Mouse (Mus musculus): ENCODE results near the gene Zfp148. TPM values are rescaled to one million over a fixed set of nuclear protein-coding genes. Genes with fewer than 3 reads are reported as not detected.
"Not testable (repeated sequence)": the region's sequence is repeated elsewhere in the genome, so short reads cannot be mapped to it uniquely, and the experiment has no call there.

Zfp148 gene
- 44.7 and 45.2 TPM in 2 replicates for polyA plus RNA-seq (2016; fragmentation: Nextera tagmentation; extraction: Ambion mirVana)

GRCm38 (mm10) chr16:33379944-33380881 is at the start of gene Zfp148:
Zfp148 (plus strand) TSS chr16:33380836.
- H3K9me3 ChIP-seq; H3K27me3 ChIP-seq (ENCODE audit: poor library complexity, severe bottlenecking): not testable (repeated sequence)
- 3% methylated on average over 50 of the region's 50 CpGs for WGBS
- peak; percentile 90 for DNase-seq (ENCODE audit: extremely low spot score, low spot score)
- Histone ChIP-seq H3K4me1 (peaks cover 25% of the 10 kb centered on the region), H3K36me3 (replicated peaks) (peaks cover 17% of the 10 kb centered on the region), H3K27ac (peak within 1 kb of the TSS; percentile 98), H3K4me3 (peak within 1 kb of the TSS; percentile 93)

DNA sequence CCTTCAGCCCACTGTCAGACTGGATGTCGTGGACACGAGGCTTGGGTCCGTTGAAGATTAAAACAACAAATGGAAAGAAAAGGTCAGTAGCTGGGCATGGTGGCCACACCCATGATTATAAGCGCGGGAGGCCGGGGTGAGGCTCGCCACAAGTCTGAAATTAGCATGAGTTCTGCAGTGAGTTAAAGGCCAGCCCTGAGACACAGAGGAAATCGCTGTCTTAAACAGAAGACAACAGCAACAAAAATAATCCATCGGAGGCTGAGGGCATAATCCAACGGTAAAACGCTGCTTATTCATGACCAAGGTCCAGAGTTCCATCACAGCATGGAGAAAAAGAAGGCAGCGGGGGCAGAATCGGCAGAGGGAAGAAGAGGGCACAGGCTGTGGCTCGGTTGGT is 47.6 kb upstream of the Zfp148 start:
- 87% methylated on average over 14 of the region's 14 CpGs for WGBS
- H3K27ac ChIP-seq = no peak overlapping the region
- no peaks in the 10 kb centered on the region for H3K36me3 ChIP-seq (replicated peaks)
- H3K4me3 ChIP-seq = no peak overlapping the region
- H3K4me1 ChIP-seq = peaks cover 12% of the 10 kb centered on the region
- H3K9me3 ChIP-seq = no peaks in the 10 kb centered on the region
- no peaks in the 10 kb centered on the region for H3K27me3 ChIP-seq (ENCODE audit: poor library complexity, severe bottlenecking)
- no peak for DNase-seq (ENCODE audit: extremely low spot score, low spot score)

GRCm38 (mm10) chr16:33337177-33337576 is 43.5 kb upstream of the Zfp148 start:
- Histone ChIP-seq H3K4me3 (no peak overlapping the region), H3K9me3 (no peaks in the 10 kb centered on the region), H3K4me1 (peaks cover 12% of the 10 kb centered on the region), H3K27ac (peak overlapping the region; percentile 54; the same call in 1 of the 2 replicates), H3K27me3 (ENCODE audit: poor library complexity, severe bottlenecking) (no peaks in the 10 kb centered on the region), H3K36me3 (replicated peaks) (no peaks in the 10 kb centered on the region)
- 25% methylated on average over 8 of the region's 8 CpGs for WGBS
- DNase-seq (ENCODE audit: extremely low spot score, low spot score) = peak; percentile 44

DNA sequence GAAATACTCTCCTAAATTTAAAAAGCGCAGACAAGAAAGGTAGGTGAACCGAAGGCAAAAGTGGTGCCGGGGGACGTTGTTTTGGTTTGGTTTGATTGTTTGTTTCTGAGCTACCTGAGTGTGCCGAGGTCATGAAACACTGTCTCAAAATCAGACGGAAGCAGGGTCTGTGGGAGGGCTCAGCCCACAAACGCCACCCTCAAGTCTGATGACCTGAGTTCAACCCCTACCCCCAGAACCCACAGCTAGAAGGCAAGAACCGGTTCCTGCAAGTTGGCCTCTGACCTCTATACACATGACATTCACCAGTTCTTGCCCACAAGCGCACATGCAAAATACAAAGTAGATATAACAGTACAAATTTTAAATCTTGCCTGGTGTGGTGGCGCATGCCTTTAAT is 43.0 kb upstream of the Zfp148 start:
- H3K9me3 ChIP-seq = no peaks in the 10 kb centered on the region
- H3K27me3 ChIP-seq (ENCODE audit: poor library complexity, severe bottlenecking) = no peaks in the 10 kb centered on the region
- H3K27ac ChIP-seq = no peak overlapping the region
- no peaks in the 10 kb centered on the region for H3K36me3 ChIP-seq (replicated peaks)
- no peak overlapping the region for H3K4me3 ChIP-seq
- DNase-seq (ENCODE audit: extremely low spot score, low spot score) = no peak
- H3K4me1 ChIP-seq = peaks cover 12% of the 10 kb centered on the region
- 87% methylated on average over 10 of the region's 10 CpGs for WGBS

- H3K36me3 ChIP-seq (replicated peaks) = no peaks in the 10 kb centered on the region
- no peak for DNase-seq (ENCODE audit: extremely low spot score, low spot score)
- H3K27ac ChIP-seq = no peak overlapping the region
- no peak overlapping the region for H3K4me3 ChIP-seq
- H3K4me1 ChIP-seq = peaks cover 16% of the 10 kb centered on the region
- no peaks in the 10 kb centered on the region for H3K27me3 ChIP-seq (ENCODE audit: poor library complexity, severe bottlenecking)
- H3K9me3 ChIP-seq = no peaks in the 10 kb centered on the region
- 84% methylated on average over 4 of the region's 4 CpGs for WGBS
These were observed 42.1 kb upstream of the Zfp148 start for GRCm38 (mm10) chr16:33338492-33338891.

- Histone ChIP-seq H3K27me3 (ENCODE audit: poor library complexity, severe bottlenecking) (no peaks in the 10 kb centered on the region), H3K4me3 (no peak overlapping the region), H3K27ac (no peak overlapping the region), H3K9me3 (no peaks in the 10 kb centered on the region), H3K4me1 (peaks cover 20% of the 10 kb centered on the region), H3K36me3 (replicated peaks) (no peaks in the 10 kb centered on the region)
- 90% methylated on average over 2 of the region's 2 CpGs for WGBS
- no peak for DNase-seq (ENCODE audit: extremely low spot score, low spot score)
These were observed 41.2 kb upstream of the Zfp148 start for GRCm38 (mm10) chr16:33339476-33339875.

GRCm38 (mm10) chr16:33342356-33342755 is 38.3 kb upstream of the Zfp148 start:
- H3K36me3 ChIP-seq (replicated peaks) = no peaks in the 10 kb centered on the region
- H3K9me3 ChIP-seq = no peaks in the 10 kb centered on the region
- no peak for DNase-seq (ENCODE audit: extremely low spot score, low spot score)
- 61% methylated on average over 1 of the region's 1 CpGs for WGBS
- no peak overlapping the region for H3K4me3 ChIP-seq
- no peaks in the 10 kb centered on the region for H3K27me3 ChIP-seq (ENCODE audit: poor library complexity, severe bottlenecking)
- peaks cover 20% of the 10 kb centered on the region for H3K4me1 ChIP-seq
- H3K27ac ChIP-seq = no peak overlapping the region

DNA sequence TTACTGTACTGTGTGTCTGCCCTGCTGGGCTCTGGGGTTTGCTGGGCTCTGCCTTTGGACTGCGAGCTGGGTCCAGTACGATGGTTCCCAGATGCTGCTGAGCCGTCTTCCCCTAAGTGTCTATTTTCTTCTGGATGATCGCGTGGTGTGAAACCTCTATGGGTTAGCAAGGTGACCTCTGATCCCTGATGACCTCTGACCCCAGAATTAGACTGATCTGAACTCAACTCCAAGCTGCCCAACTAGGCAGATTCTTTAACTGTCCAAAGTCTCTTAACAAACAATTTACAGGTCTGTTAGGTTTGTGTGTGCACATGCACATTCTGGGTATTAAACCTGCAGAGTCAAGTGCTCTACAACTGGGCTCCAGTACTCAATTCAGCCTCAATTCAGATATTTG is 37.5 kb upstream of the Zfp148 start:
- WGBS = 69% methylated on average over 5 of the region's 5 CpGs
- no peak for DNase-seq (ENCODE audit: extremely low spot score, low spot score)
- no peak overlapping the region for H3K27ac ChIP-seq

GRCm38 (mm10) chr16:33343601-33344000 is 37.0 kb upstream of the Zfp148 start:
- DNase-seq (ENCODE audit: extremely low spot score, low spot score) = no peak
- H3K4me1 ChIP-seq = peaks cover 16% of the 10 kb centered on the region
- no peaks in the 10 kb centered on the region for H3K27me3 ChIP-seq (ENCODE audit: poor library complexity, severe bottlenecking)
- H3K9me3 ChIP-seq = no peaks in the 10 kb centered on the region
- no peak overlapping the region for H3K4me3 ChIP-seq
- 92% methylated on average over 7 of the region's 7 CpGs for WGBS
- no peaks in the 10 kb centered on the region for H3K36me3 ChIP-seq (replicated peaks)
- H3K27ac ChIP-seq = no peak overlapping the region

More for the DNA sequence above, 37.5 kb upstream of the Zfp148 start:
- H3K4me1 ChIP-seq = peaks cover 16% of the 10 kb centered on the region
- H3K9me3 ChIP-seq = no peaks in the 10 kb centered on the region
- no peaks in the 10 kb centered on the region for H3K36me3 ChIP-seq (replicated peaks)
- H3K4me3 ChIP-seq = no peak overlapping the region
- no peaks in the 10 kb centered on the region for H3K27me3 ChIP-seq (ENCODE audit: poor library complexity, severe bottlenecking)

GRCm38 (mm10) chr16:33344379-33344778 is 36.3 kb upstream of the Zfp148 start:
- Histone ChIP-seq H3K4me1 (peaks cover 16% of the 10 kb centered on the region), H3K36me3 (replicated peaks) (no peaks in the 10 kb centered on the region), H3K27ac (no peak overlapping the region), H3K9me3 (no peaks in the 10 kb centered on the region), H3K27me3 (ENCODE audit: poor library complexity, severe bottlenecking) (no peaks in the 10 kb centered on the region), H3K4me3 (no peak overlapping the region)
- 65% methylated on average over 9 of the region's 9 CpGs for WGBS
- DNase-seq (ENCODE audit: extremely low spot score, low spot score) = no peak

- no peaks in the 10 kb centered on the region for H3K9me3 ChIP-seq
- no peak overlapping the region for H3K27ac ChIP-seq
- H3K36me3 ChIP-seq (replicated peaks) = no peaks in the 10 kb centered on the region
- H3K27me3 ChIP-seq (ENCODE audit: poor library complexity, severe bottlenecking) = no peaks in the 10 kb centered on the region
- H3K4me1 ChIP-seq = peaks cover 16% of the 10 kb centered on the region
- 86% methylated on average over 4 of the region's 4 CpGs for WGBS
- H3K4me3 ChIP-seq = no peak overlapping the region
- no peak for DNase-seq (ENCODE audit: extremely low spot score, low spot score)
These were observed 35.8 kb upstream of the Zfp148 start for GRCm38 (mm10) chr16:33344875-33345274.

- DNase-seq (ENCODE audit: extremely low spot score, low spot score) = no peak
- Histone ChIP-seq H3K9me3 (no peaks in the 10 kb centered on the region), H3K36me3 (replicated peaks) (no peaks in the 10 kb centered on the region), H3K4me1 (peaks cover 16% of the 10 kb centered on the region), H3K27ac (no peak overlapping the region), H3K4me3 (no peak overlapping the region), H3K27me3 (ENCODE audit: poor library complexity, severe bottlenecking) (no peaks in the 10 kb centered on the region)
- WGBS = 77% methylated on average over 3 of the region's 3 CpGs
These were observed 34.3 kb upstream of the Zfp148 start for GRCm38 (mm10) chr16:33346376-33346775.

DNA sequence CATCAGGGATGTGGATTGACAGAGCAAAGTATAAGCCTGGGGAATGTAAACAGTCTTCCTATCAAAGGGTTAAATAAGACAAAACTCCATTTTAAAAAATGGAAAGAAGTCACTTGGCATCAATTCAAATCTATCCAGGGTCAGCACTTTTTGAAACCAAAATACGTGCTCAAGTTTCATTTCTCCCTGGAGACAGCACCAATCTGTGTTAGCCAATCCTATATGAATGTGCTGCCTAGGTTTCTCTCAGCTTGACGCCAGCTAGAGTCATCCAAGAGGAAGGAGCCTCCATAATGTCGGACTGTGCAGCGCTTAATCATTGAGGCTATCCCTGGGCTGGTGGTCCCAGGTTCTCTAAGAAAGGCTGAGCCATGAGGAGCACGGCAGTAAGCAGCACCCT is 33.5 kb upstream of the Zfp148 start:
- 87% methylated on average over 5 of the region's 5 CpGs for WGBS
- no peak for DNase-seq (ENCODE audit: extremely low spot score, low spot score)
- H3K27me3 ChIP-seq (ENCODE audit: poor library complexity, severe bottlenecking) = no peaks in the 10 kb centered on the region

More for the DNA sequence above, 33.5 kb upstream of the Zfp148 start:
- Histone ChIP-seq H3K9me3 (no peaks in the 10 kb centered on the region), H3K4me1 (peaks cover 16% of the 10 kb centered on the region), H3K4me3 (no peak overlapping the region), H3K36me3 (replicated peaks) (no peaks in the 10 kb centered on the region), H3K27ac (no peak overlapping the region)
